Mouse (Mus musculus) olfactory bulb, adult 2 months (tissue): Measurements from ENCODE around the gene Lkaaear1. TPM values are rescaled to one million over a fixed set of nuclear protein-coding genes. Genes with fewer than 3 reads are reported as not detected.

Source experiments
- H3K27ac ChIP-seq: fragments of 200-500 bp; 2 replicates; pipeline ENCODE4 v1.5.1; 2012; ENCODE audit warnings: low read depth, low read length; ENCODE audit not compliant: insufficient read depth
- H3K4me1 ChIP-seq: fragments of 200-500 bp; 2 replicates; pipeline ENCODE4 v1.6.1; 2012; ENCODE audit warnings: low read length; ENCODE audit not compliant: control insufficient read depth, insufficient read depth
- H3K4me3 ChIP-seq: fragments of 200-500 bp; 2 replicates; pipeline ENCODE4 v1.5.1; 2012; ENCODE audit warnings: mild to moderate bottlenecking, low read depth, low read length, moderate library complexity; ENCODE audit not compliant: insufficient read depth
- CTCF ChIP-seq: fragments of 200-500 bp; IDR thresholded peaks from 2 replicates; pipeline ENCODE4 v1.5.1; 2012; ENCODE audit warnings: low read depth, mild to moderate bottlenecking, low read length, moderate library complexity; ENCODE audit not compliant: insufficient read depth
- POLR2A ChIP-seq: fragments of 200-500 bp; IDR thresholded peaks from 2 replicates; pipeline ENCODE4 v1.6.1; 2012; ENCODE audit warnings: mild to moderate bottlenecking, low read depth, low read length, moderate library complexity; ENCODE audit not compliant: insufficient read depth
- WGBS: fragments of 180-500 bp; shearing (Covaris S2); methylation state at CpG from one replicate; pipeline ENCODE4 v1.1.7; 2018; 5-methylcytosine and 5-hydroxymethylcytosine counted together
- polyA plus RNA-seq: library from polyadenylated mRNA; stranded (reverse); fragments of >200 nt; gene quantifications from 2 replicates; pipeline ENCODE4 v1.2.4, GENCODE M21; 2012; ENCODE audit warnings: low replicate concordance; ENCODE audit not compliant: missing spikeins, insufficient read depth, insufficient read length

The Lkaaear1 gene
- polyA plus RNA-seq, 1 experiment, result not detected

DNA sequence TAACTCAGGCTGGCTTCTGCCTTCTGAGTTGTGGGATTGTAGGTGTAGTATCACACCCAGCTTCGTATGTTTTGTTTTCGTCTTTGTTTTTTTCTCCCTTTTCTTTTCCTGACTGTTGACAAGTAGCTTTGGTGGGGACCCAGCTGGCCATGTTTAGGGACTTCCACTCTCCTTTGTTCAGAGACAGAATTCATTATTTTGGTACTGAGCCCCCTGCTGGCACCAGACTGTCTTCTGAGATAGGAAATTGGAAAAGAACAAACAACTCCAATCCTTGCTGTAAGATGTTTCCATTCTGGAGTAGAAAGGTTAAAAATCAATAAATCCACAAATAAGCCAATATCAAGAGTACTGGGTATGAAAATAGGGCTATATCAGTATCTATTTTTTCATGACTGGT lies 21.8 kb downstream of the Lkaaear1 start:
- Histone ChIP-seq H3K27ac (no peak overlapping the region), H3K4me3 (no peak overlapping the region), H3K4me1 (peaks cover 18% of the 10 kb centered on the region)
- 37% methylated on average over 2 of the region's 2 CpGs for WGBS
- TF ChIP-seq POLR2A (no peak), CTCF (no peak)

DNA sequence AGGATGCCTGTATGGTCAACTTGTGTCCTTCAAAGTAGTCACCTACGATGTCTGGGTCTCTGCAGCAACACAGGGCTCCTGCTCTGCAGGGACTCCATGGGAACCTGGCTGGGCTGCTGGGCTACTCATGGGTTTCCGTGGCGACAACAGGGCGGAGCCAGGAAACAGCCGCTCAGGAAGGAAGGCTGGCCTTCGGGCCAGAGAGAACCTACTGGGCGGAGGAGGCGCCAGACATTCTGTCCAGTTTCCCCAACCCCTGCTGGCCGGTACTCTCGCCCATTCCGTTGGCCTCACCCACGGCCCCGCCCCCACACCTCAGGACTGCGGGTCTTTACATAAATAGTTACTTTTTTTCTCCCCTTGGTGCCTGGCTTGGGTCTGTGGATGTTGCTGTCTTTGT lies 22.8 kb downstream of the Lkaaear1 start:
- TF ChIP-seq POLR2A (no peak), CTCF (no peak)
- 13% methylated on average over 14 of the region's 14 CpGs for WGBS
- no peak overlapping the region for H3K27ac ChIP-seq
- no peak overlapping the region for H3K4me3 ChIP-seq
- H3K4me1 ChIP-seq, result peaks cover 21% of the 10 kb centered on the region

DNA sequence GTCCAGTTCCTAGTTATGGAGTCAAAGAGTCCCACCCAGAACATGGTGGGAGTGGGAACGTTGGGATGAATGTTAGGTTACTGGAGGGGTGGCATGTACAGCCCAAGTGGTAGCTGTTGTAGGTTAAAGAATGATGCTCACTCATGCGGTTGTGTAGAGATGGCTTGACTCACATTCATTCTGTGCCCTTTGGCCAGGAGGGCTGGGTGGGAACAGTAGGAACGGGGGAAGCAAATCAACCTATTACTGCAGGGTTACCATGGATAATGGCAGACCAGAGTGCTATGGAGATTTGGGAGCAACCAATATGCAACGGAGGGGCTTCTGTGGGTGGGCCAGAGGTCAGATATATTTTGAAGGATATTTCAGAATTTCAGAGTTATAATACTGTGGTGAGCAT lies 23.3 kb downstream of the Lkaaear1 start:
- no peak for TF ChIP-seq CTCF
- no peak for TF ChIP-seq POLR2A
- Histone ChIP-seq H3K4me3 (no peak overlapping the region), H3K4me1 (peaks cover 21% of the 10 kb centered on the region), H3K27ac (no peak overlapping the region)
- WGBS, result 87% methylated on average over 4 of the region's 4 CpGs

DNA sequence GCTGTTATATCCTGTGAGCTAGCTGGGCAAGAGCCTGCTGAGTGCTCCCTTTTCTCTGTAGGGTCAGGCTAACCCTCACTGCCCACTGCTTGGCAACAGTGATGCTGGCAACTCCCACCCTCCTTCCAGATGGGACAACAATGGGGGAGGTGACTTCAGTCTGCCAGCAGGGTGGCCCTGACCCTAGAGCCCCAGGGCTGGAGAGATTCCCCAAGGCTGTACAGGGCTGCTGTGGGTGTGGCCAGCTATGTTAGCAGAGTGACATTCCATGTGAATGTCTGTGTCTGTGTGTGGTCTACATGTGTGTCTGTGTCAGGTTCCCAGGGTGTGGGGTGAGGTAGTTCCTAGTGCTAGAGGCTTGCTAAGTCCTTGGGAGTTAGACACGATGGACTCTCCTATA lies 24.7 kb downstream of the Lkaaear1 start:
- 55% methylated on average over 1 of the region's 1 CpGs for WGBS
- H3K27ac ChIP-seq, result no peak overlapping the region
- peaks cover 18% of the 10 kb centered on the region for H3K4me1 ChIP-seq
- H3K4me3 ChIP-seq, result no peak overlapping the region
- TF ChIP-seq CTCF (no peak), POLR2A (no peak)

DNA sequence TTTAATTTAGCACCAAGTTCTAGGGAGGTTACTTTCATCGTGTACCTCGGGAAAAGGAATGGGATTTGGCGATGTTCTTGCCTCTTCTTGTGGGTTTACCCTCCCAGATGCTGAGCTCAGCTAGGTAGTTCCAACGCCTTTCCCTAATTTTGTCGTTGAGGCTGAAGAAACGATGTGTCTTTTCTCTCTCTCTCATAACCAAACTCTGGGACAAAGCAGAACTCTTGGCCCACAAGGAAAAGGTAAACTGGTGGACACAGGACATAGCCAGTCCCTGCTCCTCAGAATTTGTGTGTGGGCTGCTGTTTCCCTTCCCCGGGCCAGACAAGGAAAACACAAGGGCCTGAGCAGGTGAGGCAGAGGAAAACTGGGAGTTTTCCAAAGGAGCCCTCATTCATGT lies 26.3 kb downstream of the Lkaaear1 start:
- H3K4me3 ChIP-seq, result no peak overlapping the region
- no peak overlapping the region for H3K27ac ChIP-seq
- no peak for TF ChIP-seq CTCF
- no peak for TF ChIP-seq POLR2A
- 42% methylated on average over 7 of the region's 7 CpGs for WGBS
- peaks cover 18% of the 10 kb centered on the region for H3K4me1 ChIP-seq

DNA sequence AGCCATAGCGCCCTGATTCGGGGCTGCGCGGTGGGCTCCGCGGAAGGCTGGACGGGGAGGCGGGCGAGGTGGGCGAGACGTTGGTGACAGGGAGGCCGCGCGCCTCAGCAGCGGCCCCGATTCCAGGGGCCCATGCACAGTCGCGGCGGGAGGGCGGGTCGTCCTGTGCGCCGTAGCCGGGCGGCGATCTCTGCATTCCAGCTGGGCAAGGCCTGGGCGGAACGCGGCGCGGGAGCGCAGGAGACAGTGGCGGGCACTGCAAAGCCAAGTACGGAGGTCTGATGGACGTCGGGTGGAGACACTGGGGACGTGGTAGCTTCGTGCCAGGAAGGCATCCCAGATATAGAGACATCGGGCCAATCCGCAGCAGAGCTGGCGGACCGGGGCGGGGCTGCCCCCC lies 26.9 kb downstream of the Lkaaear1 start, which contains the start of gene Sox18:
Gene Sox18, minus strand, starts transcription at position 315 of the 400 bp plus-strand sequence.
- peak within 1 kb of the TSS; percentile 44 for H3K4me3 ChIP-seq

DNA sequence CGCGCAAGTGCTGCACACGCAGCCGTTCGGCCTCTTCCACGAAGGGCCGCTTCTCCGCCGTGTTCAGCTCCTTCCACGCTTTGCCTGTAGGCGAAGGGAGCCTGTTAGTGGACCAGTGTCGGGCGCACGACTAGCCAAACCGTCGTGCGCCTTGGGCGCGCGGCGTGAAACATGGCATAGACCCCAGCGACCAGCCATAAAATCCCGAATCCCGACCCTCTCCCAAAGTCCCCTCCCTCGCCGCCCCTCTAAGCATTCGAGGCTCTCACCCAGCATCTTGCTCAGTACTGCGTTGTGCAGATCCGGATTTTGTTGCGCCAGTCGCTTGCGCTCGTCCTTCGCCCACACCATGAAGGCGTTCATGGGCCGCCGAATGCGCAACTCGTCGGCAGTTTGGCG lies 27.3 kb downstream of the Lkaaear1 start:
- H3K4me1 ChIP-seq, result peaks cover 18% of the 10 kb centered on the region
- TF ChIP-seq CTCF, result no peak
- no peak for TF ChIP-seq POLR2A
- no peak overlapping the region for H3K27ac ChIP-seq
- peak overlapping the region; percentile 44 for H3K4me3 ChIP-seq
- 1% methylated on average over 41 of the region's 41 CpGs for WGBS

More for the DNA sequence above, 26.9 kb downstream of the Lkaaear1 start, which contains the start of gene Sox18:
- WGBS, result 1% methylated on average over 43 of the region's 43 CpGs
- H3K27ac ChIP-seq, result no peak within 1 kb of the TSS
- no peak for TF ChIP-seq CTCF
- no peak for TF ChIP-seq POLR2A
- H3K4me1 ChIP-seq, result peaks cover 18% of the 10 kb centered on the region

DNA sequence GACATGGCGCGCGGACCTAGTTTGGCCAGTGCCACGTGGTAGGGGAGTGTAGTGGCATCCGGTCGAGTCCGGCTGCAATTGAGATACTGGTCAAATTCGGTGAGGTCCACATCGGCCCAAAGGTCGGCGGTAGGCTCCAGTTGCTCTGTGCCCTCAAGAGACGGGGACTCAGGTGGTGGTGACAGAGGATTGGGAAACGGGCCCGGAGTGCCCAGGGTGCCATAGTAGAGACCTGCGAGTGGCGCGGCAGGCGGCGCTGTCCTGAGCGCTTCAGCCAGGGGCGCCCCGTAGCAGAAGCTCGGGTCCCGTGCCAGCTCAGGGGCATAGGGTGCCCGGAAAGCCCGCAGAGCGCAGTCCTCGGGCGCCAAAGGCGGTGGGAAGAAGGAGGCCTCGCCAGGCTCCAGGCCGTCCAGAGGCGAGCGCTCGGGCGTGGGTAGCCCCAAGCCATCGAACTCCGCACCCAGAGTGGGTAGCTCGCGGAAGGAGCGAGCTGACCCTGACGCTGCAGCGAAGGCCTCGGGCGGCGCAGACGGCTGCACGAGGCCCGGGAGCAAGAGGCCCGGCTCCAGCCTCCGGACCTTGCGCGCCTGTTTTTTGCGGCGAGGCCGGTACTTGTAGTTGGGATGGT lies 27.8 kb downstream of the Lkaaear1 start:
- no peak overlapping the region for H3K27ac ChIP-seq
- no peak for TF ChIP-seq POLR2A
- TF ChIP-seq CTCF, result no peak
- 7% methylated on average over 56 of the region's 56 CpGs for WGBS
- H3K4me3 ChIP-seq, result peak overlapping the region; percentile 44
- H3K4me1 ChIP-seq, result peaks cover 14% of the 10 kb centered on the region

DNA sequence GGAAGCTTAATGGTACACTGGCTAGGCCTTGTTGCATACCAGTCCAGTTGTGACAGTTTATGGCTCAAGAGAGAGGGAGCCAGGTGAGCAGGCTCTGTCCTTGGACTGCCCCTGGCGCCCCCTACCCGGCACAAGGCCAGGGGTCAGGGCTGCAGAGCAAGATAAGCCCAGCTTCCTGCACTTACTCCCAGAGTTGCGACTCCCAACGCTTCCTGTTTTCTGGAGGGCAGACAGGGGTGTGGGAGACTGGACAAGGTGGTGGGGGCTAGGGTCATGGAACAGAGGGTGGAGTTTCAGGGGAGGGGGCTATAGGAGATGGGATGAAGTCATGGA lies 35.0 kb downstream of the Lkaaear1 start:
- no peak overlapping the region for H3K27ac ChIP-seq
- peaks cover 13% of the 10 kb centered on the region for H3K4me1 ChIP-seq
- no peak overlapping the region for H3K4me3 ChIP-seq
- WGBS, result 57% methylated on average over 4 of the region's 4 CpGs
- no peak for TF ChIP-seq CTCF
- no peak for TF ChIP-seq POLR2A
